Mouse (Mus musculus) liver, adult (tissue): ENCODE data around the gene Fbxw8.

Experiments
- GATA4 ChIP-seq: IDR thresholded peaks from 2 replicates; pipeline ENCODE4 v1.6.1; 2014; ENCODE audit warnings: mild to moderate bottlenecking, low read length; ENCODE audit not compliant: insufficient replicate concordance

Gene Fbxw8

GRCm38 (mm10) chr5:118128651-118129050, 26.6 kb downstream of the Fbxw8 start:
- TF ChIP-seq GATA4 = no peak

DNA sequence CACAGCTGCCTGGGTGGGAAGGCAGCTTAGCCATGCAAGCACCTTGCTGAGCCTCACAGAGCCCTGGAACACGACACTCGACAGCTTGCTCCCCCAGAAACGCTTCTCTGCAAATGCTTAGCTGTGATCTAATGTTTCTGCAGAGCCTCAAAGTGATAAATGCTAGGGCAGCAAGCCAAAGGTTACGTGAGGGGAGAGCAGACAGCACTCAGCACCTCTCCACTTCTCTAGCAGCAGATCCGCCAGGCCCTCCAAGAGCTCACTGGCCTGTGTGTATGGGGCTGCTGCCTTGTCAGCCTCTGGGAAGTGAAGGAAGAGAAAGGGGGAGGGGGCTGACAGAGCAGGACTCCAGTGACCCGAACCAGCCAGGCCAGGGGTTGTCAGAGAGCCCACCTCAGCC, 27.1 kb downstream of the Fbxw8 start:
- no peak for TF ChIP-seq GATA4

- no peak for TF ChIP-seq GATA4
Observed at GRCm38 (mm10) chr5:118126671-118127070, 28.6 kb downstream of the Fbxw8 start.

DNA sequence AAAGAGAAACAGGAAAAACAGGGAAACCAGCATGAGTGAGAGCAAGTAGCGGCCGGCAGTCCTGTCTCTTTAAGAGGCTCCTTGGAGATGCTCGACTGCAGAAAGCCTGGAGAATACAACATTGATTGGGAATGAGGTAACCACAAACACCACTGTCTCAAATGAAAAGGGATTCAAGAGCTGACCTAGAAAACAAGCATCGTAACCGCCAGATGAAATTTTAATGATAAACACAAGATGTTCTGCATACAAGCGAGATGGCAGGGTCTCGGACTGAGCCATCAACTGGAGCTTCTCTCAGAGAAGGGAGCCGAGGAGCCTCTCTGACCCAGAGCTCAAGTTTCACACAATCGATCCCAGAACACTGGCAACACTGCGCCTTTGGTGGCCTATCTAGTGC, 32.2 kb downstream of the Fbxw8 start:
- TF ChIP-seq GATA4 = no peak

- no peak for TF ChIP-seq GATA4
Observed at GRCm38 (mm10) chr5:118121928-118122327, 33.3 kb downstream of the Fbxw8 start.

DNA sequence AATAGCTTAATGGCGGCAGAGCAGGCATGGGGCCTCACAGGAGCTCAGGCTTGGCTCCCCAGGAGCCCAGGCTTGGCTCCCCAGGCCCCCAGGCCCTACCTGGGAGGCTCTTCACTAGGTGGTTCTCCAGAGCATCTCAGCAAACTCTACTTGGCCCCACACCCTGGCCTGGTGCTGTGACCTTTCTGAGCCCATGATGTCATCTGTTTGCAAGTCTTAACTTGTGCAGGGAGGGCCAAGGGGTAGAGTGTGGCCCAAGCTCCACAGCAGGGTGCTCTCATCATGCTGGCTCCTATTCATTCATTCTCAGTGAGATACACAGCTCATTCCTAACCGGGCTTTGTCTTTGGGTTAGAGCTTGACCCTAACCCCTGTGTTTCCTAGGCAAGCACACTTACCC, 34.6 kb downstream of the Fbxw8 start:
- TF ChIP-seq GATA4 = no peak

- TF ChIP-seq GATA4 = no peak
Observed at GRCm38 (mm10) chr5:118118922-118119321, 36.3 kb downstream of the Fbxw8 start.

GRCm38 (mm10) chr5:118118351-118118750, 36.9 kb downstream of the Fbxw8 start:
- no peak for TF ChIP-seq GATA4

GRCm38 (mm10) chr5:118113617-118114016, 41.6 kb downstream of the Fbxw8 start:
- TF ChIP-seq GATA4 = no peak

DNA sequence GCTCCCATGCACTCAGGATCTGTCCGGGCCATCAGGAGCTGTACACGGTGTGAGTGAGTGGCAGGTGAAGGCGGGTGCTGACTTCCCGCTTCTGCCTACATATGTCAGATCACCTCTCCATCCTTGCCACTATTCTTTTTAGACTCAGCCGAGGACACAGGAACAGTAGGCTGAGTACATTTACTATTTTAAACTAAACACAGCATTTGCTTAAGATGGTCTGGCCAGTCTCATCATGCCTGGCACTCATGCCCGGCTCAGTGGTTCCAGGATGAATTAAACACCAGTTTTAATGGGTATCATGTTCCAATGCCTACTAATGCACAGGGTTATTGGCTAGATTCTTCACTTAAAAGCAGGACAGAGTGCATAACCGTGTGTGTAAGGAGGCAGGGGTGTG, 42.2 kb downstream of the Fbxw8 start:
- no peak for TF ChIP-seq GATA4

- no peak for TF ChIP-seq GATA4
Observed at GRCm38 (mm10) chr5:118108794-118109440, 46.3 kb downstream of the Fbxw8 start.

DNA sequence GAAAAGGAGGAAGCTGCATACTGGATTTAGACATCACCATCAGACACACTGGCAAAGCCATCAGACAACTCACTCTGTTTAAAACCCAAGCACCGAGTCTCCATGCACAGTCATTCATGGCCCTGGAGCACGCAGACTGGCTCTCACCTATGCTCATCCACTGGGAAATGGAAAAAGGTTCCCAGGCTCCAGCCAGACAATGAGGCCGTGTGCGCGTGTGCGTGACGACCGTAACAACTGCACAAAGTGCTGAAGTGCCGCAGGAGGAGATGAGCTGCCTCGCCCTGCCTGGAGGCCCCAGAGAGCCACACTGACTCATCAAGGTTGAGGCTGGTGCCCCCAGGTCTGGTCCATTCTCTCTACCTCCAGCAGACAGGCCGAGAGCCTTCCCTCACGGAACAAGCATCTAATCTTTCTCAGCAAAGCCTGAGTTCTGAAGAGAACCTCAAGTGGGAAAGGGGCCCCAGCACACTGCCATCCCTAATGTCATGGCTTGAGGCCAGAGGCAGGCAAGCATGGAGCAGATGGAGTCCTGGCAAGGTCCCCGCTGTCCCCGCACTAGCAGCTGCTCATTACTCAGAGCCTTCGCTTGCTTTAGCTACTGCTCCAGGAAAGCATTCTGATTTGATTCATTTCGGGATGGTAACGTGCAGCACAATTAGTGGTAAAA, 47.0 kb downstream of the Fbxw8 start:
- no peak for TF ChIP-seq GATA4

DNA sequence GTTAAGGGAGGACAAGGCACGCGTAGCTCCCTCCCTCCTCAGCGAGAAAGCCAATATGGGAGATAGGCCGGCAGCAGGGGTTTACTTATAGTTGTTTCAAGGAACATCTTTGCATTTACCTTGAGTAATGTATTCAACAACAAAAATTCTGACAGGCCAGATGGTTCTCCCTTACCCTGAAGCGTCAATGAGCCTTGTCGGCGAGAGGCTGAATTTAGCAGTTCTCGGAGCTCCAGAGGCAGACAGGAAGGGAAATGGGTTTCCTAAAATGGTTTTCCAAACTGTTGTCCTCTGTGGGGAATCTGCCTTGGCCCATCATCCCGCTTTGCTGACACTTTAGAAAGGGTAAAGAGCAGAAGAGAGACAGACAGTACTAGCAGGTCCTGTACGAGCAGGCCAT, 48.6 kb downstream of the Fbxw8 start:
- no peak for TF ChIP-seq GATA4

- TF ChIP-seq GATA4 = no peak
Observed at GRCm38 (mm10) chr5:118105536-118105935, 49.7 kb downstream of the Fbxw8 start.

GRCm38 (mm10) chr5:118099870-118100478, 55.3 kb downstream of the Fbxw8 start:
- TF ChIP-seq GATA4 = no peak

- no peak for TF ChIP-seq GATA4
Observed at GRCm38 (mm10) chr5:118099069-118099869, 56.0 kb downstream of the Fbxw8 start.
